Mouse (Mus musculus) MN1 (cell line): ENCODE measurements around the gene Acat1.

Source experiments
- DNase-seq: peaks from one replicate; pipeline ENCODE4 v3.0.0-alpha.2; 2016; ENCODE audit warnings: low spot score

Acat1 gene

DNA sequence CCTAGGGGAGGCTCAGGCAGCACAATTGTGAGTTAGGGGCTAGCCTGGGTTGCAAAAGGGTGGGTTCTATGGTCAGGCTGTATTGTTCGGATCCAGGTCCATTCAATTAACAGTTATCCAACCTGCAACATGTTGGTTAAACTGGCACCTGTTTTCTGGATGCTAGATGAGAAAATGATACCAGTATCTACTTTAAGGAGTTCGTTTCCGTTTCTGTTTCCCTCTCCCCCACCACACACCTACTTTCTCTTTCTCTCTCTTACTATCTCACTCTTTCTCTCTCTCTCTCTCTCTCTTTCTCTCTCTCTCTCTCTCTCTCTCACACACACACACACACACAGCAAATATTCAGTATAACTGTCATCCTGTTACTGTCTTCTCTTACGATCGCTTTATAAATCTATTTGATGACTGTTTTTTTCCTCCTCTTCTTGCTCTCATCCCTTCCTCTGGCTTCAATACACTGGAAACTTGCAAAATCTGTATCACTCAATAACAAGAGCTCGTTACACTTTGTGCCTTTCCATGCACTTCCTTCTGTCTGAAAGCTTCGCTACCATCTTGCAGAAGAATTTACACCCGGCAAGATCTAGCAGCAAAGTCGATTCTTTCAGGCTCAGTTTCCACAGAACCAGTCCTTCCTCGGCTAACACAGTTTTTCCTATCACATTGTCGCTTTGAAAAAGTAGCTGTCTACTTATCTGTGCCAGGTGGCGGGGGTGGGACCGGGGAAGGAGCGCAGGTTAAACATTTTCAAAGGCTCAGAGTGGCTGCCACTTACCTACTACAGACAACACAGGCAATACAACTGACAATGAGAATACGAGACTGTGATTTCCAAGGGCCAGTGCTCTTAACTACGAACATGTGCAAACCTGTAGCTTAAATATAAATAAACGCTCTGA lies 74.5 kb downstream of the Acat1 start:
- DNase-seq, result no peak
